Mouse (Mus musculus): ENCODE measurements around the gene Lce1j. TPM values are rescaled to one million over a fixed set of nuclear protein-coding genes. Genes with fewer than 3 reads are reported as not detected.

Lce1j gene
- polyA plus RNA-seq, 1 experiment from 2014 or later = not detected

GRCm38 (mm10) chr3:92771573-92771972, 18.7 kb downstream of the Lce1j start:
- WGBS (ENCODE audit: insufficient replicate concordance) = 19% methylated on average over 3 of the region's 3 CpGs
- Histone ChIP-seq H3K36me3 (replicated peaks; ENCODE audit: insufficient read depth, low read length) (no peaks in the 10 kb centered on the region), H3K9ac (replicated peaks) (no peak overlapping the region), H3K4me3 (ENCODE audit: low read depth, low read length) (no peak overlapping the region), H3K27ac (ENCODE audit: low read depth) (no peak overlapping the region), H3K4me2 (ENCODE audit: low read depth, low read length) (no peak overlapping the region), H3K4me1 (ENCODE audit: insufficient read depth) (no peaks in the 10 kb centered on the region), H3K27me3 (ENCODE audit: insufficient read depth, low read length) (no peaks in the 10 kb centered on the region), H3K9me3 (ENCODE audit: low read length) (no peaks in the 10 kb centered on the region)
- ATAC-seq = no peak
- TF ChIP-seq CTCF (IDR thresholded peaks at IDR 0.05; ENCODE audit: low read depth) = peak; percentile 35; the same call in 1 of the 2 replicates
- no peak for TF ChIP-seq EP300 (IDR thresholded peaks at IDR 0.05; ENCODE audit: low read depth)
- DNase-seq = no peak

- WGBS (ENCODE audit: insufficient replicate concordance) = 75% methylated on average over 1 of the region's 1 CpGs
- no peak for DNase-seq
- no peaks in the 10 kb centered on the region for H3K4me1 ChIP-seq (ENCODE audit: insufficient read depth)
Measured at GRCm38 (mm10) chr3:92764965-92765364, 25.3 kb downstream of the Lce1j start, which contains the start of gene Lce1h. Gene Lce1h, minus strand, starts transcription at chr3:92765065.

GRCm38 (mm10) chr3:92753197-92753596, 37.1 kb downstream of the Lce1j start:
- H3K4me2 ChIP-seq (ENCODE audit: low read depth, low read length) = no peak overlapping the region
- TF ChIP-seq CTCF (IDR thresholded peaks at IDR 0.05; ENCODE audit: low read depth) = no peak
- TF ChIP-seq EP300 (IDR thresholded peaks at IDR 0.05; ENCODE audit: low read depth) = no peak
- H3K36me3 ChIP-seq (replicated peaks; ENCODE audit: insufficient read depth, low read length) = no peaks in the 10 kb centered on the region
- no peak overlapping the region for H3K4me3 ChIP-seq (ENCODE audit: low read depth, low read length)
- no peak for DNase-seq
- H3K4me1 ChIP-seq (ENCODE audit: insufficient read depth) = no peaks in the 10 kb centered on the region
- no peak overlapping the region for H3K9ac ChIP-seq (replicated peaks)
- 34% methylated on average over 3 of the region's 3 CpGs for WGBS (ENCODE audit: insufficient replicate concordance)
- no peak overlapping the region for H3K27ac ChIP-seq (ENCODE audit: low read depth)
- H3K9me3 ChIP-seq (ENCODE audit: low read length) = no peaks in the 10 kb centered on the region
- no peak for ATAC-seq
- no peaks in the 10 kb centered on the region for H3K27me3 ChIP-seq (ENCODE audit: insufficient read depth, low read length)

More at GRCm38 (mm10) chr3:92764965-92765364, 25.3 kb downstream of the Lce1j start, which contains the start of gene Lce1h:
- no peaks in the 10 kb centered on the region for H3K36me3 ChIP-seq (replicated peaks; ENCODE audit: insufficient read depth, low read length)
- no peak within 1 kb of the TSS for H3K9ac ChIP-seq (replicated peaks)
- H3K4me2 ChIP-seq (ENCODE audit: low read depth, low read length) = no peak within 1 kb of the TSS
- no peak for ATAC-seq
- no peak within 1 kb of the TSS for H3K4me3 ChIP-seq (ENCODE audit: low read depth, low read length)
- no peaks in the 10 kb centered on the region for H3K27me3 ChIP-seq (ENCODE audit: insufficient read depth, low read length)
- TF ChIP-seq CTCF (IDR thresholded peaks at IDR 0.05; ENCODE audit: low read depth) (no peak), EP300 (IDR thresholded peaks at IDR 0.05; ENCODE audit: low read depth) (no peak)
- no peaks in the 10 kb centered on the region for H3K9me3 ChIP-seq (ENCODE audit: low read length)
- H3K27ac ChIP-seq (ENCODE audit: low read depth) = no peak within 1 kb of the TSS

GRCm38 (mm10) chr3:92752238-92752637, 38.1 kb downstream of the Lce1j start, which contains the start of gene Lce1g:
Gene Lce1g, minus strand, starts transcription at chr3:92752338.
- ATAC-seq = no peak
- Histone ChIP-seq H3K36me3 (replicated peaks; ENCODE audit: insufficient read depth, low read length) (no peaks in the 10 kb centered on the region), H3K9me3 (ENCODE audit: low read length) (no peaks in the 10 kb centered on the region), H3K27ac (ENCODE audit: low read depth) (no peak within 1 kb of the TSS), H3K9ac (replicated peaks) (no peak within 1 kb of the TSS), H3K4me2 (ENCODE audit: low read depth, low read length) (no peak within 1 kb of the TSS), H3K4me1 (ENCODE audit: insufficient read depth) (no peaks in the 10 kb centered on the region), H3K4me3 (ENCODE audit: low read depth, low read length) (no peak within 1 kb of the TSS), H3K27me3 (ENCODE audit: insufficient read depth, low read length) (no peaks in the 10 kb centered on the region)
- no peak for TF ChIP-seq EP300 (IDR thresholded peaks at IDR 0.05; ENCODE audit: low read depth)
- TF ChIP-seq CTCF (IDR thresholded peaks at IDR 0.05; ENCODE audit: low read depth) = no peak
- DNase-seq = no peak
- 81% methylated on average over 1 of the region's 1 CpGs for WGBS (ENCODE audit: insufficient replicate concordance)

- Histone ChIP-seq H3K4me2 (ENCODE audit: low read depth, low read length) (no peak within 1 kb of the TSS), H3K4me3 (ENCODE audit: low read depth, low read length) (no peak within 1 kb of the TSS), H3K36me3 (replicated peaks; ENCODE audit: insufficient read depth, low read length) (no peaks in the 10 kb centered on the region), H3K9me3 (ENCODE audit: low read length) (no peaks in the 10 kb centered on the region), H3K27me3 (ENCODE audit: insufficient read depth, low read length) (no peaks in the 10 kb centered on the region), H3K27ac (ENCODE audit: low read depth) (no peak within 1 kb of the TSS), H3K4me1 (ENCODE audit: insufficient read depth) (no peaks in the 10 kb centered on the region), H3K9ac (replicated peaks) (no peak within 1 kb of the TSS)
- ATAC-seq (no peak), DNase-seq (no peak)
- TF ChIP-seq EP300 (IDR thresholded peaks at IDR 0.05; ENCODE audit: low read depth) (no peak), CTCF (IDR thresholded peaks at IDR 0.05; ENCODE audit: low read depth) (no peak)
- 33% methylated on average over 1 of the region's 1 CpGs for WGBS (ENCODE audit: insufficient replicate concordance)
Measured at GRCm38 (mm10) chr3:92738996-92739395, 51.3 kb downstream of the Lce1j start, which contains the start of gene Gm38119. Gene Gm38119, minus strand, starts transcription at chr3:92739096.

Other genes with a start within 250 kb of the Lce1j start
- not detected in 2 replicates for gene Ivl, start 216.8 kb downstream of the Lce1j start, polyA plus RNA-seq (2015; fragmentation: Nextera tagmentation; extraction: Ambion mirVana)
- gene Smcp, start 201.5 kb downstream of the Lce1j start, polyA plus RNA-seq (2015; fragmentation: Nextera tagmentation; extraction: Ambion mirVana) = 5.1 and 6.3 TPM in 2 replicates
- not detected in 2 replicates for gene 2210017I01Rik, start 183.0 kb downstream of the Lce1j start, polyA plus RNA-seq (2015; fragmentation: Nextera tagmentation; extraction: Ambion mirVana)
- gene Lce6a, start 168.9 kb downstream of the Lce1j start, polyA plus RNA-seq (2015; fragmentation: Nextera tagmentation; extraction: Ambion mirVana) = not detected in 2 replicates
- gene Lce1a1, start 142.2 kb downstream of the Lce1j start, polyA plus RNA-seq (2015; fragmentation: Nextera tagmentation; extraction: Ambion mirVana) = not detected in 2 replicates
- not detected in 2 replicates for gene Lce1b, start 133.6 kb downstream of the Lce1j start, polyA plus RNA-seq (2015; fragmentation: Nextera tagmentation; extraction: Ambion mirVana)
- gene Lce1a2, start 120.2 kb downstream of the Lce1j start, polyA plus RNA-seq (2015; fragmentation: Nextera tagmentation; extraction: Ambion mirVana) = not detected in 2 replicates
- not detected in 2 replicates for gene Lce1c, start 111.3 kb downstream of the Lce1j start, polyA plus RNA-seq (2015; fragmentation: Nextera tagmentation; extraction: Ambion mirVana)
- not detected in 2 replicates for gene Lce1d, start 103.3 kb downstream of the Lce1j start, polyA plus RNA-seq (2015; fragmentation: Nextera tagmentation; extraction: Ambion mirVana)
- not detected in 2 replicates for gene Lce1e, start 81.4 kb downstream of the Lce1j start, polyA plus RNA-seq (2015; fragmentation: Nextera tagmentation; extraction: Ambion mirVana)
- not detected in 2 replicates for gene Lce1f, start 70.2 kb downstream of the Lce1j start, polyA plus RNA-seq (2015; fragmentation: Nextera tagmentation; extraction: Ambion mirVana)
- gene Gm38119, start 51.4 kb downstream of the Lce1j start, polyA plus RNA-seq (2015; fragmentation: Nextera tagmentation; extraction: Ambion mirVana) = not detected in 2 replicates
- gene Lce1g, start 38.2 kb downstream of the Lce1j start, polyA plus RNA-seq (2015; fragmentation: Nextera tagmentation; extraction: Ambion mirVana) = not detected in 2 replicates
- gene Lce1h, start 25.4 kb downstream of the Lce1j start, polyA plus RNA-seq (2015; fragmentation: Nextera tagmentation; extraction: Ambion mirVana) = not detected in 2 replicates
- not detected in 2 replicates for gene Lce1i, start 11.6 kb downstream of the Lce1j start, polyA plus RNA-seq (2015; fragmentation: Nextera tagmentation; extraction: Ambion mirVana)
- gene Lce1k, start 17.4 kb upstream of the Lce1j start, polyA plus RNA-seq (2015; fragmentation: Nextera tagmentation; extraction: Ambion mirVana) = not detected in 2 replicates
- gene Kprp, start 36.7 kb upstream of the Lce1j start, polyA plus RNA-seq (2015; fragmentation: Nextera tagmentation; extraction: Ambion mirVana) = not detected in 2 replicates
- gene Lce1l, start 60.8 kb upstream of the Lce1j start, polyA plus RNA-seq (2015; fragmentation: Nextera tagmentation; extraction: Ambion mirVana) = not detected in 2 replicates
- not detected in 2 replicates for gene 2310050C09Rik, start 79.7 kb upstream of the Lce1j start, polyA plus RNA-seq (2015; fragmentation: Nextera tagmentation; extraction: Ambion mirVana)
- gene Lce3a, start 135.7 kb upstream of the Lce1j start, polyA plus RNA-seq (2015; fragmentation: Nextera tagmentation; extraction: Ambion mirVana) = not detected in 2 replicates
- gene Lce3b, start 142.5 kb upstream of the Lce1j start, polyA plus RNA-seq (2015; fragmentation: Nextera tagmentation; extraction: Ambion mirVana) = not detected in 2 replicates
- gene Lce3c, start 154.0 kb upstream of the Lce1j start, polyA plus RNA-seq (2015; fragmentation: Nextera tagmentation; extraction: Ambion mirVana) = not detected in 2 replicates
- not detected in 2 replicates for gene Lce3d, start 166.9 kb upstream of the Lce1j start, polyA plus RNA-seq (2015; fragmentation: Nextera tagmentation; extraction: Ambion mirVana)
- not detected in 2 replicates for gene Lce3e, start 176.5 kb upstream of the Lce1j start, polyA plus RNA-seq (2015; fragmentation: Nextera tagmentation; extraction: Ambion mirVana)
- gene Lce3f, start 201.7 kb upstream of the Lce1j start, polyA plus RNA-seq (2015; fragmentation: Nextera tagmentation; extraction: Ambion mirVana) = not detected in 2 replicates
- gene Crct1, start 225.2 kb upstream of the Lce1j start, polyA plus RNA-seq (2015; fragmentation: Nextera tagmentation; extraction: Ambion mirVana) = not detected in 2 replicates
- not detected in 2 replicates for gene Lce1m, start 228.5 kb upstream of the Lce1j start, polyA plus RNA-seq (2015; fragmentation: Nextera tagmentation; extraction: Ambion mirVana)

Measured in liver, postnatal 0 days (tissue).